Mouse (Mus musculus) kidney, adult 11 months (tissue): ENCODE measurements at regions not wholly inside any gene's neighbourhood (a gene's known extent, or its start where the extent isn't known, plus 50 kb on each side); places are given as distances from the start of the nearest gene placed in this dataset.
A peak's percentile ranks its signal among the peaks of the same experiment; 100 is the strongest.

Source experiments
- DNase-seq: peaks from one replicate; pipeline ENCODE4 v3.0.0; 2022

DNA sequence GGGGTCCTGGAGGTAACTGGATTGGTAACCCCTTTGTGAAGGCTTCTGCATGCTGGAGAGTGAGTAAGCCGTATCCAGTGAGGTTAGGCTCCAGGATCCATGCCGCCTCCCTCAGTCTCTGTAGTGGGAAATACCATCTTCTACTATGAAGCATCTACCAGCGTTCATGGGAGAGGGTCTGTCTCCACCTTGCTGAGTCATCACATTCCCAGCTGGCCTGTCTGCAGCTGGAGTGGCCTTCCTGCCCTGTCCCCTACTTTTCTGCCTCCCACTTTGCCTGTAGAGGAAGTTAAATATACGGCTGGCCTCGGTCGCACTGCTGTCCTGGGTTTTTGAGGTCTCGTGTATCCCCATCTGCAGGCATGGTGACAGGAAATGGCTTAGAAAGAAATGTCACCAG is 78.0 kb upstream of the Sec14l1 start:
- DNase-seq, result peak; percentile 14

DNA sequence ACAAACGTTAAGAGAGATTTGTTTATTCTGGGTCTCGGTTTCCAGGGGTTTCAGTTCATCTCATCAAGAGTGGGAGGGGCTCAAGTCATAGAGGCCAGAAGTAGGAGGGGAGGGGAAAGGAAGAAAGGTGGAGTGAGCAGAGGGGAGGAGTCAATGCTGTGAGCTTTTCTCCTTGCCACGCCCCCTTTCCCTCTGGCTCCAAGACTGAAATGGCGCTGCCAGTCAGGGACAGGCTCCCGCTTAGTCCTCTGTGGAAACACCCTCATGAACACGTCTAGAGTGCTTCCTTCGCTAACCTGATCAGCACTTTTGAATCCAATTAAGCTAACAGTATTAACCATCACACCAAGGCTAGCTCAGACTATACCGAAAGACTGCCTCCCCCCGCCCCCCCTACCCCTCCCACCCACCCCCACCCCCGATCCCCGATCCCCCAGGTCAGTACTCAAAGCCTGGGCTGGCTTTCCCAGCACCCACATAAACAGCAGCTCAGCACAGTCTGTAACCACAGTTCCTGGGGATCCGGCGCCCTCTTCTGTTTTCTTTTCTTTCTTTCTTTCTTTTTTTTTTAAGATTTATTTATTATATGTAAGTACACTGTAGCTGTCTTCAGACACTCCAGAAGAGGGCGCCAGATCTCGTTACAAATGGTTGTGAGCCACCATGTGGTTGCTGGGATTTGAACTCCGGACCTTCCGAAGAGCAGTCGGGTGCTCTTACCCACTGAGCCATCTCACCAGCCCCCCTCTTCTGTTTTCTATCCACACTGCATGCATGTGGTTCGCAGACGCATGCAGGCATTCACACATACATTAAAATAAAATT is 76.5 kb upstream of the Sec14l1 start:
- DNase-seq, result no peak

DNA sequence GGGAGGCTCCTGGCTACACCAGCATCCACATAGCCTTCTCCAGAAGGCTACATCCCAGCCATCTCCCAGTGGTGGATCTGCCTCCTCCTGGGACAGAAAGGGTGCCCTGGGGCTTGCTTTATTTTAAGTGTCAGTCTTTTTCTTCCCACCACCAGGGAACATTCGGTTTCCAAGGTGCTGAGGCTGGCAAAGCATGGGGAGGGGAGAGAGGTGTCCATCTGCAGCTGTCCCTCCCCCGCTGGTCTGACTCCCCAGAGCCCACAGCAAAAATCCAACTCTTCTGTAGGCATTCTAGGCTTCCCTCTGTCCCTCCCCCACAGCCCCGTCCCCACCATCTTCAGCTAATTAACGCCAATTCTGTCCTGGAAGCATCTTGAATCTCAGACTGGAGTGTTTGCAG is 74.1 kb upstream of the Sec14l1 start:
- DNase-seq, result no peak

DNA sequence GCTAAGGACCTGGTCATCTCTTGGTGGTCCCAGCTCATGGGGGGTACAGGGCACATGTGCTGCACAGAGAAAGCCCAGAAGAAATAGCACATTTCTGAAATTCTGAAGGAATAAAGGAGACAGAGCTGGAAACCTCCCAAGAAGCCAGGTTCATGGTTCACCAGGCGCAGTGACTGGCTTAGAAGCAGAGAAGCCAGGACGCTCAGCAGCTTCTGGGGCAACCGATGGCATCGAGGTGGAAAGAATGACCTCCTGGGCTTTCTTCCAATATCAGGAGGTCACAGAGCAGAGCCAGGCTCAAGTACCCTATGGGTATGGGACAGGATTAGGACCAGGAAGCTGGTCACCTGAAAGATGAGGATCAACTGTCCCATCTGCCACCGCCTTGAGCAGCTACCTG is 72.6 kb upstream of the Sec14l1 start:
- peak; percentile 61 for DNase-seq

DNA sequence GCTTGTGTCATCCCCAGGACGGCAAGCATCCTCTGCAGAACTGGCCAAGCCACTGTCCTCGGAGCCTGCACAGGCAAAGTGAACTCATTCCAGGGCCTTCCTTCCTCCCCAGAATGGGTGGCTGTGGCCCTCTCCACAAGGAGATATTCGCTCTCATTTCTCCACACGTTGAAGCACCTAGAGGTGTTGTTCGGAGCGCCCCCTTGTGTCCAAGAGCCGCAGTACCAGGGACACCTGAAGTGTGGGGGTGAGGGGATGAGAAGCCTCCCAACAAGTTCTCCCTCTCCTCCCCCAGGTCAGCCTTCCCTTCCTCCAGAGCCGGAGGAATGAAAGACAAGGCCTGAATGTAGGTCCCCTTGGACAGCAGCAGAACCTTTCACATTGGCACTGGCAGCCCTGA is 71.4 kb upstream of the Sec14l1 start:
- DNase-seq, result peak; percentile 36

DNA sequence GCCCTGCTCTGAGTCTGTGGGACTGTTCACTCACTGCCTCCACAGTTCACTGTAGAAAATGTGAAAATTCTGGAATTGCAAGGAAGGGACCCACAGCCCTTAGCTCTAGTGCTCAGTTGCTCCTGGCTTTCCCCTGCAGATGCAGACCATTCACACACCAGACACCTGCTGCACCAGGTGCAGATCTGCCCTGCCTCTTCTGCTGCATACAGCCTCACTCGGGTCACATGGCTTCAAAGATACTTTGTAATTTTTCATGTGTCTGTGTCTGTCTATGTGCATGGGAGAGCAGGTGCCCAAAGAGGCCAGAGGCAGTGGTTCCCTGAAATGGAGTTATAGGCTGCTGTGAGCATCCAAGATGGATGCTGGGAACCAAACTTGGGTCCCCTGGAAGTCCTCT is 70.2 kb upstream of the Sec14l1 start:
- no peak for DNase-seq

DNA sequence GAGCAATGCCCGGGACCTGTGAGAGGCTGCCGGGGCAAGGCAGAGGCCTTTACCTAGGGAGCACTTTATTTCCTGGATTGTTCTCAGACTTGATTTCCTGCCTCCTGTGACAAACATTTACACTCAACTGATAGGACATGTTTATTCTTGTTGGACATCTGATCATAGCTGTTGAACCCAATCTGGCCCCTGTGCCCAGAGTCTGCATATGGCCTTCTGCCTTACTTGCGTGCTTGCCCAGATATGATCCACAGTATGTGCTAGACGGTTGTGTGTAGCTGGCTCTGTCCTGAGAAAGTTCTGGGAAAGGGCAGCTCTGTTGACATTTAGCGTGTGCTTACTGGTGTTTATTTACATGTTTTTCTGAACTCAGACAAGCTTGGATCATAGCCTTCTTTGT is 68.3 kb upstream of the Sec14l1 start:
- no peak for DNase-seq

DNA sequence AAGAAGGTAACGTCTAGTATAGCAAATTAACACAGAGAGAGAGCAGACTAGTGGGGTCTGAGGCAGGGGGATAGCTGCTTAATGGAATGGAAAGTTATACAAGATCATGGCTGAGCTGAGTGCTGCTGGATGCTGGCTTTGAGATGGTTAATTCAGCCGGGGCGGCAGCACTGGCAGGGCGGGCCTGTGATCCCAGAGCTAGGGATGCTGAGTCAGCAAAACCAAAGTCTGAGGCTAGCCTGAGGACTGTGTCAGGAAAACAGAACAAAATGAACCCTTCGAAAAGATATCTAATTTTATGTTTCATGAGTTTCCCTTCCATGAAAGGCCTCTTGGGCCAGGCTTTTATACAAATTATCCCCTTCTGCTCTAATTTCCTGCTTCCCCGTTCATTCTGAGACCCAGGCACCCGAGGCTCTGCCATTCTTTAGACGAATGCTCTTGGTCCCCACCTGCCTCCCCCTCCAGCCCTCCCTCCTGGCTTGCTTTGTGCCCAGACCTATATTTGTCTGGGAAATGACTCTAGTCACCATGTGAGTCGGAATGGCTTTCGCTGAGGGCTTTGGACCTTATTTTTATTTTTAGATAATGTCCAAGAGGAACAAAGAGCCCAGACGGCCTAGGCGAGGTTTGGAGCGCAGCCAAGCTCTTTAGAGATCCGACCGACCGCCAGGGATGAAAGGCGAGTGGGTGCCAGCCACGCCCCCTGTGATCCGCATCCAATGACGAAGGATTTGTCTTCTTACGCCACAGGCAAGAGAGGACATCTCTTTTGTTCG is 67.6 kb upstream of the Sec14l1 start:
- DNase-seq, result no peak

DNA sequence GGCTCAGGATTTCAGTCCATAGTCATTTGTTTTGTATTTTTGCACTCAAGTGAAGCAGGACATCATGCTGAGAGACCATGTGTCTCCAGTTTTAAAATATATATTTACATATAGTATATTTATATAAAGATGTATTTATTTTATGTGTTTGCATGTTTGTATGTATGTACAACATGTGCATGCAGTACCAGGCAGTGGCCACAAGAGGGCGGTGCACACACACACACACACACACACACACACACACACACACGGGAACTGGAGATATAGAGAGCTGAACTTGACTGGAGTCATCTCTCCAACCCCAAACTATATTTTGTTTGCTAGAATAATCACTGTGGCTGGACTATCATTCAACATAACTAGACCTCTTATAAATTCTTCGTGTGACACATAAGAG is 66.1 kb upstream of the Sec14l1 start:
- no peak for DNase-seq

DNA sequence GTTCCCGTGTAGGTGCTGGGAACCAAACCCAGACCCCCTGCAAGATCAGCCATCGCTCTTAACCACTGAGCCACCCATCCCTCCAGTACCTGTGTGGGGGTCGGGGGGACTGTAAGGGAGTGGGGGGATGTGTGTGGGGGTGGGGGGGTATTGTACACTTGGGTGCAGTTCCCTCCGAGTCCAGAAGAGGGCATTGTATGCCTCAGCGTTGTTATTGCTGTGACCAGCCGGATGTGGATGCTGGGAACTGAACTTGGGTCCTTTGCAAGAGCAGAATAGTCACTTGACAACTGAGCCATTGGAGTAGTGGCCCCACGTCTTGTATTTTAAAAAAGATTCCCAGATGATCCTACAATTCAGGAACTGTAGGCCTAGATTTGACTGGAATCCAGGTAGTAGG is 64.2 kb upstream of the Sec14l1 start:
- no peak for DNase-seq

DNA sequence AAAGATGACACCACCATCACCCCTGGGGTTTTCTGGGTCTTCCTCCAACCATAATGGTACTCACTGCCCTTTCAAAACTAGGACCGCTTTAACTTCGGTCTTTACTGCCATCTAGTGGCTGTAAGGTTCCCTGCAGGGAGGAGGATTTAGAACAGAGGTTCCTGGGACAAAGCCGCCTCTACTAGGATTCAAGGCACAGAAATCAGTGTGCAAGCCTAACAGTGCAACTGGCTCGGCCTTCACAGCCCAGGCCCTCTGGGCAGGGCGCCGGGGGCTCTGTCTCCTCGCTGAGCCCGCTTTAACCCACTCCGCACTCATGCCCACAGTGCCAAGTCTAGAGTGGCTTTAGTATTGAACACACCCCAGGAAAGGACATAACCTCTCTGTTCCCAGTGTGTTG is 58.0 kb upstream of the Sec14l1 start:
- DNase-seq, result peak; percentile 36

DNA sequence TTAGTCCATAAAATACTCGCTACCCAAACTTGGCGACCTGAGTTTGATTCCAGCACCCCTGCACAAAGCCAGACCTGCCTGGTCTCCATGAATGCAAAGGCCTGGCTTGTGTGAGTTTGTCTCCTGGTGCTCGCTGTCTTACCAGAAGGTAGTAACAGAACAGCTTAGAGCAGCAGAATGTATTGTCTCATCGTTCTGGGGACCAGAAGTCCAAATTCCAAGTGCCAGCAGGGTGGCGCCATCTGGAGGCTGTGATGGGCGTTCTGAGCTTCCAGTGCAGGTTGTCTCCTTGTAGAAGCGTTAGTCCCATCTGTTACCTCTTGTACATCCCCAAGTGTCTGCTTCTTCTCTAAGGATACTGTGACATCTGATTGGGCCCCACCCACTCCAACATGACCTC is 57.5 kb upstream of the Sec14l1 start:
- peak; percentile 36 for DNase-seq

DNA sequence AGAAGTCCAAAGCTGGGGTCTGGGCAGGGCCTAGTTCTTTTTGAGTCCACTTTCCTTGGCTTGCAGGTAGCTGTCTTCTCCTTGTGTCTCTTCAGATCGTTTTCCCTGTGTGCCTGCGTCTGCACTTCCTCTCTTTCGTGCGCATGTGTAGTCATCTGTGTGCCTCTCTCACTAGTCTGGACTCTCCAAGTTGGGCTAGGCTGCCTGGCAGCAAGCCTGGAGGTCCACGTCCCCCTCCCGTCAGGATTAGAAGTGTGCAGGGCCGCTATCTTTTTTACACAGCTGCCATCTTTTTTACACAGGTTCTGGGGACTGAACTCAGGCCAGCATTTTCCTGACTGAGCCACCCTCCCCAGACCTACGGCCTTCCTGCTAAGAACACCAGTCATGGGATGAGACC is 55.8 kb upstream of the Sec14l1 start:
- no peak for DNase-seq

DNA sequence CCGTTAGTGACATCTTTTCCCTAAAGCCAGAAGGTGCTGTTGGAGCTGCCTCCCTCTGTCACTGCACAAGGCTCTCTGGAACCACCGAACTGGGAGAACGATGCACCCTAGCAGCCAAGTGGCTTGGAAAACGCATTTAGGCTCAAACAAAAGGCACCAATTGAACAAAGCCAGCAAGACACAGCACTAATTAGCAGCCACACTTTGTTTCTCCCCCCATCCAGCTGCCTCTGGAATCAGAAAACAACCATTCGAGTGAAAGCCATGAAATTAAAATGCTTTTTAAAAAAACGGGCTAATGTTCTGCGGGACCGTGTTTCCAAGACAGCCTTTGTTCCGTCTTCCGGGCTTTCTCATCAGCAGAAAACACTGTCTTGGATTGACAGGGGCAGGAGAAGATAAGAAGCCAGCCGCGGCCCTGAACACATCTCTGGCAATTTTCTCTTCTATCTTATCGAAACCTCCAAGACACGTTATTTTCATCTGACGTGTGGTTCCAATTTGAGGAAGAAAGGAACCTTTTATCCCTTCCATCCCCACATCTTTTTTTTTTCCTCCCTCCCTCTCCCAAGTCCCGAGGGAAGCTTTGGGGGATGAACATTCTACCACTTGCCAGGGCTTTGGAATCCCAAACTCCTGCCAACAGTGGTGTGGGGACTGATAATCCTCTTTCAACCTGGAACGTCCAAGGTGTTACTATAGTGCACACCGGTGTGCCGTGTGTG is 54.8 kb upstream of the Sec14l1 start:
- DNase-seq, result no peak

DNA sequence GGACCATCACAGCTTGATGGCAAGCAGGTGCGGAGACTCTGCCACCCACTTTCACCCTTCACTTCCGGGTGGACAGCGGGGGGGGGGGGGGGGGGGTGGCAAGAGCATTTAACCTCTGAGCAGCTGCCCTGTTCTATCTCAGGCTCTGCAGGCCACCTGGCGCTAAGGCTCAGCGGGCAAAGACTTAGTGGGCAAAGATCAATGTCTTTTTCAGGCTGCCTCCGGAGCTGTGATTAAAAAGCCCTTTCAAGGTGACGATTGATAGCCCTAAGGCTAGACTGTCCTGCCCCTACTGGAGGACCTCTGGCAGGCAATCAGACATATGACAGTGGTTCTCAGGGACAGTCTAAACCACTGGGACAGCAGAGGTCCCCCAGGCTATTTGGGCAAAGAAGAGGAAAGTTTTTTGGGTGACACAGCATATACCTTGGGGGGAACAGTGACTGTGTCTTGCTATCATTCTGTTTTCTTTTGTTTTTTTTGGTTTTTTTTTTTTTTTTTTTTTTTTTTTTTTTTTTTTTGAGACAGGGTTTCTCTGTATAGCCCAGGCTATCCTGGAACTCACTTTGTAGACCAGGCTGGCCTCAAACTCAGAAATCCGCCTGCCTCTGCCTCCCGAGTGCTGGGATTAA is 54.1 kb upstream of the Sec14l1 start:
- no peak for DNase-seq

DNA sequence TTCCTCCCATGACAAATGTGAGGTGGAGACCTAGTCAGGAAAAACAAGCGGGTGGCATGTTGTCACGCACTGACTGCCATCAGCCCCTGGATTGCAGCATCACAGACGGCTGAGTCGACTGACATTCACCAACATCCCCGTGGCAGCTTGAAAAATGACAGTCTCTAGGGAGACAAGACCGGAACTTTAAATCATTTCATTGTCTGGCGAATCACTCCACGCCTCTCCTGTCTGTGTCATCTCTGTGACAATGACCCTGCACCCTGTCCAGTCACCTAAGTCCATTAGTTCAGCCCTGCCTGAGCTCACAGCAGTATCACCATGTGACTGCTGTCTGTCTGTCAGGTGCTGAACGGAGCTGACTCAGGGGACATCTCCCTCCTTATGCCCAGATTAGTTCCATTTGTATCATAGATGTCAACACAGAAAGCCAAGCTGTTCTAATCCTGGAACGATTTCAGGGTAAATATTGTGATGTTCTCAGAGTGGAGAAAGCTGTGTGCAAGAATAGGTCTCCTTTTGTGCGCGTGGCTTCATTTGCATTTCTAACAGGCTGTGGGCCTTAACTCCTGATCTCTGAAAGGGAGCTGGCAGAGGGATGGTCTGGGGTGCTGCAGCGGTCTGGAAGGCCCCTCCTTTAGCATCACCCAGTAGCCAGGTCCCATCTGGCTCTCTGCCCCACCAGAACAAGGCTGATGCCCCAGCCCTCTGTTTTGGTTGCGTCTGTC is 52.0 kb upstream of the Sec14l1 start:
- DNase-seq, result no peak
